Mouse (Mus musculus) brain, embryonic 14.5 days (tissue): ENCODE data around the gene Oas1d. TPM values are rescaled to one million over a fixed set of nuclear protein-coding genes. Genes with fewer than 3 reads are reported as not detected.
"Not testable (repeated sequence)": the region's sequence is repeated elsewhere in the genome, so short reads cannot be mapped to it uniquely, and the experiment has no call there.

ENCODE experiments used
- DNase-seq: peaks from one replicate; pipeline ENCODE4 v3.0.0-alpha.2; 2011; ENCODE audit warnings: low read depth
- CTCF ChIP-seq: fragments of 200-500 bp; IDR thresholded peaks from 2 replicates; pipeline ENCODE4 v1.5.1; 2012; ENCODE audit warnings: inconsistent platforms, mild to moderate bottlenecking, moderate library complexity, borderline replicate concordance; ENCODE audit not compliant: insufficient read depth, insufficient read length; ENCODE audit errors: extremely low read depth
- POLR2A ChIP-seq: fragments of 200-500 bp; IDR thresholded peaks from 2 replicates; pipeline ENCODE4 v1.6.1; 2012; ENCODE audit warnings: mild to moderate bottlenecking, inconsistent platforms, borderline replicate concordance; ENCODE audit not compliant: poor library complexity, insufficient read depth, insufficient read length, severe bottlenecking; ENCODE audit errors: extremely low read depth
- polyA plus RNA-seq: library from polyadenylated mRNA; depleted of rRNA; stranded (reverse); fragments of >200 nt; gene quantifications from 2 replicates; pipeline ENCODE4 v1.2.3, GENCODE M21; 2012; rRNA removed

The Oas1d gene
- 0.11 TPM in 1 of 2 replicates, not detected in the other for polyA plus RNA-seq

DNA sequence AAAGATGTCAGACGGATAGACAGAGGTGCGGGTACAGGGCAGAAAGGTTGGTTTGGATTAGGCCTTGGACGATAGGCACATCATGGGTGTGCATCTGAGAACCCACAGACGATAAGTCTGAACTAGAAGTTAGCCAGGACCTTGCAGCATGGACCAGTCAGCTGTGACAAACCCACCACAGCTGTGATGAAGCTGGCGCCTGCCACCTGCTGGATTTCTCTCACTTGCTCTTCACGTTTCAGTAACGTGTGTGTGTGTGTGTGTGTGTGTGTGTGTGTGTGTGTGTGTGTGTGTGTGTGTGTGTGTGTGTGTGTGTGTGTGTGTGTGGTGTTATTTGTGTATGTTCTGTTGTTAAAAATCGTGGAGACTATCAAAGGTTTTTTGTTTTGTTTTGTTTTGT, at the start of gene Oas1d:
Gene Oas1d, plus strand, starts transcription at position 333 of the 400 bp plus-strand sequence.
- DNase-seq: peak; percentile 6

DNA sequence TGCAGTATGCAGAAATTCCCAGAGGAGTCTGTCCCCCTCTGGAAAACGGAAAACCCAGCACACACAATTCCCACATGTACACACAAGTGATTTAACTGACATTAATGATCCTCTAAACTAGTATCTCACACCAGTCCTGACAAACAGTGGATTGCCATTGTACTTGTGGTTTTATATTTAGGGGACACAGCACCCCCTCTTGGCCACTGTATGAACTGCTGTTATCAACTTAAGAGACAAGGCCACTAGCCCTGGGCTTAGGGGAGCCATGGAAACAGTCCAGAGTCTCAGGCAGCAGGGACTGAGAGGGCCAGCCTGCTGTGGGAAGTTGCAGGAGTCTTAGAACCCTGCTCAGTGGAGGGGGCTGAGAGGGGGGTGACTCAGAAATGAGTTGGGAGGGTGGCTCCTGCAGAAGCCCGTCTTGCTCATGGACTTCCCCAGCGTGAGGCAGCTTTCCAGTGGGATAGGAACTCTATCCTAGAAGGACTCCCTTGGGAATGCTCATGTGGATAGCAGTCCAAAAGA, 48.9 kb upstream of the Oas1d start:
- peak; percentile 39 for DNase-seq

GRCm38 (mm10) chr5:120869436-120870015, 44.8 kb upstream of the Oas1d start:
- TF ChIP-seq CTCF: no peak
- no peak for TF ChIP-seq POLR2A
- no peak for DNase-seq

More for the DNA sequence above, 48.9 kb upstream of the Oas1d start:
- TF ChIP-seq POLR2A (no peak), CTCF (peak; percentile 37; the same call in 1 of the 2 replicates)

DNA sequence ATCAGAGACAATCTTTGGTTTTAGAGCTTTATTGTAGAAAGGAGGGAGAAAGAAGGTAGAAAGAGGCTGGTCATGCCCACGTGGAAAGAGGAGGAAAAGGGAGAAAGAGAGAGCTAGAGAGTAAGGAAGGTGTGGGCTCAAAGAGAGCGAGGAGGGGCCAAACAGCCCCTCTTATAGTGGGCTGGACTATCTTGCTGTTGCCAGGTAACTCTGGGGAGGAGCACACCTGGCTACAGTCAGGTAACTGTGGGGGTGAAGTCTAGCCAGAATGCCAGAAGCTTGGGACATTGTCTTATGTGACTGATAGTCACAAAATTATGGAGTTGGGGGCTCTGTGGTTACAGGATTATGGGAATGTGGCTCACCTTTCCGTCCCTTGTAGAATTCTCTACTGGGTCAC, 44.3 kb upstream of the Oas1d start:
- TF ChIP-seq CTCF (no peak), POLR2A (no peak)

GRCm38 (mm10) chr5:120870782-120871181, 43.6 kb upstream of the Oas1d start:
- DNase-seq: peak; percentile 37
- no peak for TF ChIP-seq POLR2A
- no peak for TF ChIP-seq CTCF

More for the DNA sequence above, 44.3 kb upstream of the Oas1d start:
- DNase-seq: no peak

DNA sequence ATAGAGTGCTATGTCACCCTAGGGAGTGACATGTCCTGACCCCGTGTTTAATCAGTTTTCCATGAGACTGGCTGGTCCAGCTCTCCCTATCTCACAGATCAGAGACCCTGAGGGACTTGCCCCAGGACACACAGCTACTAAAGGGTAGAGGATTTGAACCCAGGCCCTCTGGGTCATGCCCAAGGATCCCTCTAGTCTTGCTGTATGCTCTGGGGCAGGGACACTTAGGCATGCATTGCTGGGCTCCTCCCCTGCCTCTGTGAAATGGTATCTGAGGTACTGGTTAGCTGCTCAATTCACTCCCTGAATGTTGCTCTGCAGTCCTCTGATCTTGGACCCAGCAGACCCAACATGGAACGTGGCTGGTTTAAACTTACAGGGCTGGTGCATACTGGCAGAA, 42.9 kb upstream of the Oas1d start:
- no peak for TF ChIP-seq CTCF
- DNase-seq: no peak

DNA sequence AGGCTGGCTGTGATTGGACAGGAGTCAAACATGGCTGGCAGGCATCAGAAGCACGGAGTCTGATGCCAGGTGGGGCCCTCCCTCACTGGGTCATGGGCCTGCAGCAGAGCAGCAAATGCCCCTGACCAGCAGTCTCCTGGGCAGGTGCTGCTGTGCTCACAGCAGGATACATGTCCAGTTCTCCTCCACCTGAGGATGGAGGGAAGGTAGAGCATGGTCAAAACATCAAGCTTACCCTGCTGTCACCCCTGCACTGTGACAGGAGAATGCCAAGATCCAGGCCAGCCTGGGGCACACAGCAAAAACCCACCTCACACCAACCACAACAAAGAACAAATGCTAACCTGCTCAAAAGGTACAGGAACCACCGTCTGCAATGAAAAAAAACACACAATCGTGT, 37.5 kb upstream of the Oas1d start:
- not testable (repeated sequence) for DNase-seq

DNA sequence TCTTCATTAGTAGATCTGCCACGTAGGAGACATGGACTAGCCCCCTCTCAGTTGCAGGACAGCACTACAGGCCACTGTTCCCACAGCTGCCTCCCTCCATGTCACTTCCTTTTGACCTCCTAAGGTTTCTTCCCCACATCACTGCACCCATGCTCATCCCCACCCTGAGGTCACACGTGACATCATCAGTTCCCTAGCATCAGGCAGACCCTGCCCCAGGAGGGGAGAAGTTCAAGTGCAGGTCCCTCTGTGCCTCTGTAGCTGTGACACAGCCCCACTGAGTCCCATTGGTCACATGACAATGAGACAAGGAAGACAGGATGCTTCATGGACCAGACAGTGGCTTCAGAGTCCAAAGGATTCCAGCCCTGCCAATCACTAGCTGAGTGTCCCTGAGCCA, 36.9 kb upstream of the Oas1d start:
- not testable (repeated sequence) for DNase-seq

DNA sequence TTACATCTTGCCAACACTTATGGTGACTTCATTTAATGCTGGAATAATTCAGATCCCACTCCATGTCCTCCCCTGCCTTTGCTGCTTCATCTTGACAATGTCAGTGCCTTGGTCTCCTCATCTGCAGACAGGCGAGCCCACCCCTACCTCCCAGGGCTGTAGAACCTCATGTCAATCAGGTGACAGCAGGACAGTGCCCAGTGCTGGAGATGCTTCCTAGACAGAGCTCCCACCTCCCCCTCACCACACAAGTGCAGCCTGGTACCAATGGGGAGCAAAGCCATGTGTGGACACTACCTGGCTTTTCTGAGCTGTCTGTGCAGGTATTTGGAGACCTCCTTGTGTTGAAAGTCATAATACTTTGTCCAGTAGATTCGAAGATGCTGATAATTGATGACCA, 35.5 kb upstream of the Oas1d start:
- not testable (repeated sequence) for DNase-seq

DNA sequence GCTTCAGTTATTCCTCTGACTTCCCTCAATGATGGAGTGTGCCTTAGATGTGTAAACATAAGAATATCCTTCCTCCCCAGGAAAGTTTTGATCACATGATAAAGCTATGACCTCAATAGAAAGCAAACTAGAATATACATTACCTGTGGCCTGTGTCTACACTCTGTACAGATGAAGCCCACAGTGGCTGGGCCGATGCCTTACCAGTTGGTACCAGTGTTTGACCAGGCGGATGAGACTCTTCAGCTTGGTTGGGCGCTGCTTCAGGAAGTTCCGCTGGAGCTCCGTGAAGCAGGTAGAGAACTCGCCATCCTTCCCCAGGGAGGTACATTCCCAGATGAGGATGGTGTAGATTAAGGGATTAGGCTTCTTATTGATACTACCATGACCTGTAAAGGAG, 32.7 kb upstream of the Oas1d start:
- DNase-seq: not testable (repeated sequence)

- DNase-seq: not testable (repeated sequence)
These were observed 26.9 kb upstream of the Oas1d start, which contains the start of gene Oas1g for GRCm38 (mm10) chr5:120887413-120887812. Gene Oas1g (minus strand): TSS chr5:120887613.

- TF ChIP-seq CTCF (no peak), POLR2A (no peak)
- no peak for DNase-seq
These were observed 26.5 kb upstream of the Oas1d start for GRCm38 (mm10) chr5:120887831-120888230.

GRCm38 (mm10) chr5:120888294-120888815, 26.0 kb upstream of the Oas1d start:
- DNase-seq: not testable (repeated sequence)

DNA sequence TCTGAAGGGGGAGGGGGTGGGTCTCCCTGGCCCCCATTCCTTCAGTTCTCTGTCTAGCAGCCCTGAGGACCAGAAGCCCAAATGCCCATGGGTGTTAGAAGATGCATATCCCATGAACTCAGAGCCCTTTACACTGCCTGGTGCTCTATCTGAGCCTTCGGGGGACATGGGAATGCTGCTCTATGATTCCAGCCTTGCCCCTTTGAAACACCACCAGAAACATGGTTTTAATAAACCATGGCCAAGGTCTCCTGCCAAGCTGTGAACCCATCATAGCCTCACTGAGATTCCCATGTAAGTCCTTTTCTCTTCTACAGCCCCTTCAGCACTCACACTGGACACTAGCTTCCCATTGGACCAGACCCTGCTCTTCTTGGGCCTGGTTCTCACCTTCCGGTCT, 24.3 kb upstream of the Oas1d start:
- DNase-seq: no peak
- TF ChIP-seq POLR2A (no peak), CTCF (no peak)
